Mouse (Mus musculus) embryo, embryonic 11 days (tissue): ENCODE results near the gene Kmt2d.

Experiments used
- DNase-seq: peaks from one replicate; pipeline ENCODE4 v3.0.0-alpha.2; 2015

Gene Kmt2d

GRCm38 (mm10) chr15:98793141-98793698 lies 77.8 kb downstream of the Kmt2d start:
- DNase-seq = no peak

GRCm38 (mm10) chr15:98792233-98793020 lies 78.6 kb downstream of the Kmt2d start:
- DNase-seq = no peak

- no peak for DNase-seq
Measured at GRCm38 (mm10) chr15:98791771-98792170, 79.2 kb downstream of the Kmt2d start.

- DNase-seq = no peak
Measured at GRCm38 (mm10) chr15:98791221-98791620, 79.8 kb downstream of the Kmt2d start.

- DNase-seq = no peak
Measured at GRCm38 (mm10) chr15:98790761-98791160, 80.2 kb downstream of the Kmt2d start.

- DNase-seq = peak; percentile 76
Measured at GRCm38 (mm10) chr15:98789661-98790535, 81.1 kb downstream of the Kmt2d start, which contains the start of gene Wnt1. TSS of gene Wnt1 (plus strand) at chr15:98789857.

GRCm38 (mm10) chr15:98788972-98789660 lies 81.9 kb downstream of the Kmt2d start:
- no peak for DNase-seq

GRCm38 (mm10) chr15:98787930-98788329 lies 83.1 kb downstream of the Kmt2d start:
- peak; percentile 55 for DNase-seq

GRCm38 (mm10) chr15:98785744-98786143 lies 85.3 kb downstream of the Kmt2d start:
- DNase-seq = peak; percentile 59
